Mouse (Mus musculus): ENCODE data around the gene Sh3bp5. TPM values are rescaled to one million over a fixed set of nuclear protein-coding genes. Genes with fewer than 3 reads are reported as not detected.
A peak's percentile ranks its signal among the peaks of the same experiment; 100 is the strongest.

The Sh3bp5 gene
- polyA plus RNA-seq, 1 experiment from 2014 or later, result 58.1 TPM

DNA sequence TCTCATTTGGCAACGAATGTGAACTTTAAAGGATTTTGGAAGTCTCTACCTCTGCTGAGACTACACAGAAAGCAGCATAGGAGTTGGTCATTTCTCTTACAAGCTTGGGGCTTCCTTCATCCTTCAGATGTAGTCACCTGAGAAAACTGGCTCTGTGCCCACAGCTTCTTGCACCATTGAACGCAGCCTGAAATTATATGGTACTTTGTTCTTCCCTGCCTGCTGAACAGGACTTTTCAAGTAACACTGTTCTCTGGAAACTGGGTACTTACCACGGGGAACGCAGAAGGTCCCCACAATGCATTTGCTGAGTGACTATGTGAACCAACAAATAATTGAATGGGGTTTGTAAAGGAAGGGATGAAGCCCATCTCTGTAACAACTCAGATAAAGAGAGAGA, 112.7 kb downstream of the Sh3bp5 start:
- Histone ChIP-seq H3K36me3 (ENCODE audit: control insufficient read depth, insufficient read depth, low read length) (no peaks in the 10 kb centered on the region), H3K4me3 (ENCODE audit: low read depth, low read length) (no peak overlapping the region), H3K9ac (replicated peaks; ENCODE audit: low read depth, low read length) (no peak overlapping the region), H3K9me3 (ENCODE audit: control insufficient read depth, low read length) (no peaks in the 10 kb centered on the region), H3K27ac (ENCODE audit: low read depth, low read length) (no peak overlapping the region), H3K27me3 (ENCODE audit: control insufficient read depth, insufficient read depth, low read length) (no peaks in the 10 kb centered on the region), H3K4me1 (ENCODE audit: control insufficient read depth, insufficient read depth, low read length) (no peaks in the 10 kb centered on the region), H3K4me2 (ENCODE audit: low read depth, low read length) (peak overlapping the region; percentile 46; the same call in 1 of the 2 replicates)
- 80% methylated on average over 4 of the region's 4 CpGs for WGBS
- no peak for ATAC-seq (ENCODE audit: low read depth)

DNA sequence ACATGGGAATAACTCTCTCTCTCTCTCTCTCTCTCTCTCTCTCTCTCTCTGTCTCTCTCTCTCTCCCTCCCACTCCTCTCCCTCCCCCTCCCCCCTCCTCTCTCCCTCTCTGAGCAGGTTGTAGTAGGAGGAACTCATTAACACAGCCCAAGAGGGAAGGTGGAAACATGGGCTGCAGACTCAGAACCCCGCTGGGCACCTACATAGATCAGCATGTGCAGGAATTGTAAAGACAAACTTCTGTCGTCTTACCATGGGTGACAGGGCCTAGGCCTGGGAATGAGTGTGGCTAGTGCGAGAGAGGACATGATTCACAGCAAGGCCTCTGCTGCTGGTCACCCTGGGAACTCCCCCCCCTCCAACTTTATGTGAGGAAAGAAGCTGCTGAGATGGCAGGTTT, 113.7 kb downstream of the Sh3bp5 start:
- Histone ChIP-seq H3K4me3 (ENCODE audit: low read depth, low read length) (no peak overlapping the region), H3K4me1 (ENCODE audit: control insufficient read depth, insufficient read depth, low read length) (no peaks in the 10 kb centered on the region), H3K9me3 (ENCODE audit: control insufficient read depth, low read length) (no peaks in the 10 kb centered on the region), H3K27ac (ENCODE audit: low read depth, low read length) (no peak overlapping the region), H3K36me3 (ENCODE audit: control insufficient read depth, insufficient read depth, low read length) (no peaks in the 10 kb centered on the region), H3K4me2 (ENCODE audit: low read depth, low read length) (no peak overlapping the region), H3K9ac (replicated peaks; ENCODE audit: low read depth, low read length) (no peak overlapping the region), H3K27me3 (ENCODE audit: control insufficient read depth, insufficient read depth, low read length) (no peaks in the 10 kb centered on the region)
- no peak for ATAC-seq (ENCODE audit: low read depth)
- WGBS, result 86% methylated on average over 3 of the region's 3 CpGs

GRCm38 (mm10) chr14:31321181-31321580, 114.7 kb downstream of the Sh3bp5 start:
- Histone ChIP-seq H3K9me3 (ENCODE audit: control insufficient read depth, low read length) (no peaks in the 10 kb centered on the region), H3K36me3 (ENCODE audit: control insufficient read depth, insufficient read depth, low read length) (no peaks in the 10 kb centered on the region), H3K9ac (replicated peaks; ENCODE audit: low read depth, low read length) (no peak overlapping the region), H3K4me2 (ENCODE audit: low read depth, low read length) (no peak overlapping the region), H3K27me3 (ENCODE audit: control insufficient read depth, insufficient read depth, low read length) (no peaks in the 10 kb centered on the region), H3K27ac (ENCODE audit: low read depth, low read length) (no peak overlapping the region), H3K4me3 (ENCODE audit: low read depth, low read length) (no peak overlapping the region), H3K4me1 (ENCODE audit: control insufficient read depth, insufficient read depth, low read length) (no peaks in the 10 kb centered on the region)
- 89% methylated on average over 11 of the region's 11 CpGs for WGBS
- no peak for ATAC-seq (ENCODE audit: low read depth)

- no peaks in the 10 kb centered on the region for H3K4me1 ChIP-seq (ENCODE audit: control insufficient read depth, insufficient read depth, low read length)
- H3K4me2 ChIP-seq (ENCODE audit: low read depth, low read length), result no peak overlapping the region
- H3K9ac ChIP-seq (replicated peaks; ENCODE audit: low read depth, low read length), result no peak overlapping the region
- ATAC-seq (ENCODE audit: low read depth), result no peak
- no peaks in the 10 kb centered on the region for H3K27me3 ChIP-seq (ENCODE audit: control insufficient read depth, insufficient read depth, low read length)
- H3K36me3 ChIP-seq (ENCODE audit: control insufficient read depth, insufficient read depth, low read length), result no peaks in the 10 kb centered on the region
- H3K27ac ChIP-seq (ENCODE audit: low read depth, low read length), result no peak overlapping the region
- H3K9me3 ChIP-seq (ENCODE audit: control insufficient read depth, low read length), result no peaks in the 10 kb centered on the region
- WGBS, result 93% methylated on average over 10 of the region's 10 CpGs
- no peak overlapping the region for H3K4me3 ChIP-seq (ENCODE audit: low read depth, low read length)
These were observed 116.3 kb downstream of the Sh3bp5 start for GRCm38 (mm10) chr14:31319546-31319945.

DNA sequence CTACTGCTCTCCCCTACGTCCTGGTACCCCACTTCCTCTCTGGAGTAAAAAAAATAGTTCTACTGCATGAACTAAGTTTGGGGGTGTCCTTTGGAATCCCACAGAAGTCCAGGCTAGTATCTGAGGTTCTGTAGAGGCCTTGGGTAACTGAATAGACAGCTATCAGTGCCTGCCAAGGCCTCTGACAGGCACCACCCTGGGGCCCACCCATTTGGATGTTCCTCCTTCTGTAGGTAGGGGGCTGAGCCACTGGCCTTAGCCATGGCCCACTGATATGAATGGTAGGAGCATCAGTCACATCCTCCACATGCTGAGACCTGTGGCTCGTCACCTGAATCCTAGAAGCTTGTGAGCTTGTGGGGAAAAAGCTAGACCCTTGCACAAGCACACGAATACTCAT, 118.1 kb downstream of the Sh3bp5 start:
- Histone ChIP-seq H3K27me3 (ENCODE audit: control insufficient read depth, insufficient read depth, low read length) (no peaks in the 10 kb centered on the region), H3K36me3 (ENCODE audit: control insufficient read depth, insufficient read depth, low read length) (no peaks in the 10 kb centered on the region), H3K4me1 (ENCODE audit: control insufficient read depth, insufficient read depth, low read length) (no peaks in the 10 kb centered on the region), H3K27ac (ENCODE audit: low read depth, low read length) (no peak overlapping the region), H3K9ac (replicated peaks; ENCODE audit: low read depth, low read length) (no peak overlapping the region), H3K9me3 (ENCODE audit: control insufficient read depth, low read length) (no peaks in the 10 kb centered on the region), H3K4me3 (ENCODE audit: low read depth, low read length) (no peak overlapping the region), H3K4me2 (ENCODE audit: low read depth, low read length) (no peak overlapping the region)
- no peak for ATAC-seq (ENCODE audit: low read depth)
- 83% methylated on average over 3 of the region's 3 CpGs for WGBS

GRCm38 (mm10) chr14:31316613-31317012, 119.3 kb downstream of the Sh3bp5 start:
- no peaks in the 10 kb centered on the region for H3K36me3 ChIP-seq (ENCODE audit: control insufficient read depth, insufficient read depth, low read length)
- H3K9me3 ChIP-seq (ENCODE audit: control insufficient read depth, low read length), result no peaks in the 10 kb centered on the region
- no peaks in the 10 kb centered on the region for H3K27me3 ChIP-seq (ENCODE audit: control insufficient read depth, insufficient read depth, low read length)
- 75% methylated on average over 12 of the region's 12 CpGs for WGBS
- no peak overlapping the region for H3K4me3 ChIP-seq (ENCODE audit: low read depth, low read length)
- no peak overlapping the region for H3K9ac ChIP-seq (replicated peaks; ENCODE audit: low read depth, low read length)
- H3K4me2 ChIP-seq (ENCODE audit: low read depth, low read length), result no peak overlapping the region
- H3K27ac ChIP-seq (ENCODE audit: low read depth, low read length), result no peak overlapping the region
- H3K4me1 ChIP-seq (ENCODE audit: control insufficient read depth, insufficient read depth, low read length), result no peaks in the 10 kb centered on the region
- no peak for ATAC-seq (ENCODE audit: low read depth)

- ATAC-seq (ENCODE audit: low read depth), result no peak
- no peak overlapping the region for H3K4me3 ChIP-seq (ENCODE audit: low read depth, low read length)
- H3K4me1 ChIP-seq (ENCODE audit: control insufficient read depth, insufficient read depth, low read length), result no peaks in the 10 kb centered on the region
These were observed 122.7 kb downstream of the Sh3bp5 start for GRCm38 (mm10) chr14:31313192-31313591.

More at GRCm38 (mm10) chr14:31313192-31313591, 122.7 kb downstream of the Sh3bp5 start:
- H3K4me2 ChIP-seq (ENCODE audit: low read depth, low read length), result no peak overlapping the region
- no peaks in the 10 kb centered on the region for H3K27me3 ChIP-seq (ENCODE audit: control insufficient read depth, insufficient read depth, low read length)
- no peaks in the 10 kb centered on the region for H3K9me3 ChIP-seq (ENCODE audit: control insufficient read depth, low read length)
- H3K36me3 ChIP-seq (ENCODE audit: control insufficient read depth, insufficient read depth, low read length), result no peaks in the 10 kb centered on the region
- 62% methylated on average over 3 of the region's 3 CpGs for WGBS
- no peak overlapping the region for H3K9ac ChIP-seq (replicated peaks; ENCODE audit: low read depth, low read length)
- H3K27ac ChIP-seq (ENCODE audit: low read depth, low read length), result no peak overlapping the region

Other genes starting within 250 kb of the Sh3bp5 start
- 4.1 and 5.5 TPM in 2 replicates for gene Tnnc1, start 227.8 kb downstream of the Sh3bp5 start, polyA plus RNA-seq (2014; fragmentation: Nextera tagmentation; extraction: Ambion mirVana)
- gene Nisch, start 219.1 kb downstream of the Sh3bp5 start, polyA plus RNA-seq (2014; fragmentation: Nextera tagmentation; extraction: Ambion mirVana), result 282 and 335 TPM in 2 replicates
- 0.13 and 0.21 TPM in 2 replicates for gene Sema3g, start 218.2 kb downstream of the Sh3bp5 start, polyA plus RNA-seq (2014; fragmentation: Nextera tagmentation; extraction: Ambion mirVana)
- gene Phf7, start 184.8 kb downstream of the Sh3bp5 start, polyA plus RNA-seq (2014; fragmentation: Nextera tagmentation; extraction: Ambion mirVana), result 11.8 TPM in 2 replicates
- 97.5 and 101 TPM in 2 replicates for gene Bap1, start 184.6 kb downstream of the Sh3bp5 start, polyA plus RNA-seq (2014; fragmentation: Nextera tagmentation; extraction: Ambion mirVana)
- 3.6 and 4.0 TPM in 2 replicates for gene Dnah1, start 112.2 kb downstream of the Sh3bp5 start, polyA plus RNA-seq (2014; fragmentation: Nextera tagmentation; extraction: Ambion mirVana)
- gene Capn7, start 99.4 kb downstream of the Sh3bp5 start, polyA plus RNA-seq (2014; fragmentation: Nextera tagmentation; extraction: Ambion mirVana), result 89.4 and 92.9 TPM in 2 replicates
- 8.9 and 12.0 TPM in 2 replicates for gene Eaf1, start 58.3 kb upstream of the Sh3bp5 start, polyA plus RNA-seq (2014; fragmentation: Nextera tagmentation; extraction: Ambion mirVana)
- 44.1 and 52.3 TPM in 2 replicates for gene Mettl6, start 59.0 kb upstream of the Sh3bp5 start, polyA plus RNA-seq (2014; fragmentation: Nextera tagmentation; extraction: Ambion mirVana)
- gene Colq, start 155.3 kb upstream of the Sh3bp5 start, polyA plus RNA-seq (2014; fragmentation: Nextera tagmentation; extraction: Ambion mirVana), result 0.12 and 0.23 TPM in 2 replicates
- gene Gm49387, start 204.8 kb upstream of the Sh3bp5 start, polyA plus RNA-seq (2014; fragmentation: Nextera tagmentation; extraction: Ambion mirVana), result not detected in 2 replicates
- gene Btd, start 204.9 kb upstream of the Sh3bp5 start, polyA plus RNA-seq (2014; fragmentation: Nextera tagmentation; extraction: Ambion mirVana), result 14.4 and 17.7 TPM in 2 replicates
- 10.0 and 13.5 TPM in 2 replicates for gene Hacl1, start 205.2 kb upstream of the Sh3bp5 start, polyA plus RNA-seq (2014; fragmentation: Nextera tagmentation; extraction: Ambion mirVana)